Mouse (Mus musculus): ENCODE data around the gene Tspan4. TPM values are rescaled to one million over a fixed set of nuclear protein-coding genes. Genes with fewer than 3 reads are reported as not detected.

Gene Tspan4
- polyA plus RNA-seq, 1 experiment from 2014 or later: 24.8 TPM

GRCm38 (mm10) chr7:141480842-141481497 lies 5.9 kb downstream of the Tspan4 start:
- Histone ChIP-seq H3K4me1 (replicated peaks) (peaks cover 49% of the 10 kb centered on the region), H3K36me3 (no peaks in the 10 kb centered on the region), H3K9ac (replicated peaks) (no peak overlapping the region), H3K4me3 (replicated peaks) (peak overlapping the region; percentile 61; the same call in 1 of the 2 replicates), H3K9me3 (no peaks in the 10 kb centered on the region), H3K4me2 (peak overlapping the region; percentile 96), H3K27ac (no peak overlapping the region), H3K27me3 (peaks cover 42% of the 10 kb centered on the region)
- ATAC-seq (ENCODE audit: insufficient number of reproducible peaks, insufficient read depth, low FRiP score, low TSS enrichment, low read depth): no peak; the same call in 1 of the 2 replicates
- 12% methylated on average over 10 of the region's 10 CpGs for WGBS

- Histone ChIP-seq H3K27ac (no peak overlapping the region), H3K9me3 (no peaks in the 10 kb centered on the region), H3K27me3 (peaks cover 42% of the 10 kb centered on the region), H3K4me3 (replicated peaks) (peak overlapping the region; percentile 61), H3K4me2 (peak overlapping the region; percentile 96), H3K4me1 (replicated peaks) (peaks cover 41% of the 10 kb centered on the region), H3K9ac (replicated peaks) (peak overlapping the region; percentile 60), H3K36me3 (no peaks in the 10 kb centered on the region)
- 1% methylated on average over 79 of the region's 81 CpGs for WGBS
- ATAC-seq (ENCODE audit: insufficient number of reproducible peaks, insufficient read depth, low FRiP score, low TSS enrichment, low read depth): 0 out of 2 replicates have a peak, but pooled peaks have one; percentile 4
Measured at GRCm38 (mm10) chr7:141481498-141482401, 6.7 kb downstream of the Tspan4 start.

- peak overlapping the region; percentile 96 for H3K4me2 ChIP-seq
- no peaks in the 10 kb centered on the region for H3K9me3 ChIP-seq
- H3K27ac ChIP-seq: no peak overlapping the region
- ATAC-seq (ENCODE audit: insufficient number of reproducible peaks, insufficient read depth, low FRiP score, low TSS enrichment, low read depth): no peak
- H3K27me3 ChIP-seq: peaks cover 42% of the 10 kb centered on the region
- 5% methylated on average over 11 of the region's 11 CpGs for WGBS
- peak overlapping the region; percentile 60 for H3K9ac ChIP-seq (replicated peaks)
- peaks cover 33% of the 10 kb centered on the region for H3K4me1 ChIP-seq (replicated peaks)
- H3K4me3 ChIP-seq (replicated peaks): peak overlapping the region; percentile 61
- no peaks in the 10 kb centered on the region for H3K36me3 ChIP-seq
Measured at GRCm38 (mm10) chr7:141482531-141483024, 7.5 kb downstream of the Tspan4 start.

- ATAC-seq (ENCODE audit: insufficient number of reproducible peaks, insufficient read depth, low FRiP score, low TSS enrichment, low read depth): no peak
- Histone ChIP-seq H3K9ac (replicated peaks) (no peak overlapping the region), H3K27me3 (peaks cover 42% of the 10 kb centered on the region), H3K4me1 (replicated peaks) (peaks cover 26% of the 10 kb centered on the region), H3K4me2 (peak overlapping the region; percentile 96; the same call in 1 of the 2 replicates), H3K9me3 (no peaks in the 10 kb centered on the region), H3K27ac (no peak overlapping the region), H3K36me3 (no peaks in the 10 kb centered on the region), H3K4me3 (replicated peaks) (no peak overlapping the region)
- 72% methylated on average over 6 of the region's 6 CpGs for WGBS
Measured at GRCm38 (mm10) chr7:141483114-141483653, 8.1 kb downstream of the Tspan4 start.

GRCm38 (mm10) chr7:141484186-141485120 lies 9.4 kb downstream of the Tspan4 start:
- Histone ChIP-seq H3K4me2 (no peak overlapping the region), H3K4me3 (replicated peaks) (no peak overlapping the region), H3K9ac (replicated peaks) (no peak overlapping the region), H3K27ac (no peak overlapping the region), H3K27me3 (peaks cover 42% of the 10 kb centered on the region), H3K4me1 (replicated peaks) (peaks cover 23% of the 10 kb centered on the region), H3K36me3 (no peaks in the 10 kb centered on the region), H3K9me3 (no peaks in the 10 kb centered on the region)
- no peak for ATAC-seq (ENCODE audit: insufficient number of reproducible peaks, insufficient read depth, low FRiP score, low TSS enrichment, low read depth)
- WGBS: 61% methylated on average over 5 of the region's 5 CpGs

GRCm38 (mm10) chr7:141485186-141485585 lies 10.1 kb downstream of the Tspan4 start:
- Histone ChIP-seq H3K9me3 (no peaks in the 10 kb centered on the region), H3K9ac (replicated peaks) (no peak overlapping the region), H3K27ac (no peak overlapping the region), H3K4me3 (replicated peaks) (no peak overlapping the region), H3K27me3 (peaks cover 41% of the 10 kb centered on the region), H3K36me3 (no peaks in the 10 kb centered on the region), H3K4me2 (no peak overlapping the region), H3K4me1 (replicated peaks) (peaks cover 23% of the 10 kb centered on the region)
- WGBS: 64% methylated on average over 2 of the region's 2 CpGs
- no peak for ATAC-seq (ENCODE audit: insufficient number of reproducible peaks, insufficient read depth, low FRiP score, low TSS enrichment, low read depth)

GRCm38 (mm10) chr7:141485606-141486005 lies 10.6 kb downstream of the Tspan4 start:
- Histone ChIP-seq H3K27ac (no peak overlapping the region), H3K4me3 (replicated peaks) (no peak overlapping the region), H3K9ac (replicated peaks) (no peak overlapping the region), H3K4me2 (no peak overlapping the region), H3K27me3 (peaks cover 39% of the 10 kb centered on the region), H3K36me3 (0 out of 2 replicates have a peak, but pooled peaks cover under 1% of the 10 kb centered on the region), H3K4me1 (replicated peaks) (peaks cover 23% of the 10 kb centered on the region), H3K9me3 (no peaks in the 10 kb centered on the region)
- no peak for ATAC-seq (ENCODE audit: insufficient number of reproducible peaks, insufficient read depth, low FRiP score, low TSS enrichment, low read depth)
- 89% methylated on average over 2 of the region's 2 CpGs for WGBS

- no peaks in the 10 kb centered on the region for H3K9me3 ChIP-seq
- WGBS: 96% methylated on average over 1 of the region's 1 CpGs
- H3K27ac ChIP-seq: no peak overlapping the region
- H3K9ac ChIP-seq (replicated peaks): no peak overlapping the region
- H3K4me3 ChIP-seq (replicated peaks): no peak overlapping the region
- H3K27me3 ChIP-seq: peaks cover 36% of the 10 kb centered on the region
- ATAC-seq (ENCODE audit: insufficient number of reproducible peaks, insufficient read depth, low FRiP score, low TSS enrichment, low read depth): no peak
- H3K4me2 ChIP-seq: no peak overlapping the region
- H3K36me3 ChIP-seq: 0 out of 2 replicates have a peak, but pooled peaks cover 7% of the 10 kb centered on the region
- peaks cover 18% of the 10 kb centered on the region for H3K4me1 ChIP-seq (replicated peaks)
Measured at GRCm38 (mm10) chr7:141486239-141486638, 11.2 kb downstream of the Tspan4 start.

GRCm38 (mm10) chr7:141487141-141487540 lies 12.1 kb downstream of the Tspan4 start:
- Histone ChIP-seq H3K9me3 (no peaks in the 10 kb centered on the region), H3K9ac (replicated peaks) (no peak overlapping the region), H3K27ac (no peak overlapping the region), H3K36me3 (peaks cover 15% of the 10 kb centered on the region; the same call in 1 of the 2 replicates), H3K4me1 (replicated peaks) (peaks cover 9% of the 10 kb centered on the region), H3K4me3 (replicated peaks) (no peak overlapping the region), H3K4me2 (no peak overlapping the region), H3K27me3 (peaks cover 27% of the 10 kb centered on the region)
- no peak for ATAC-seq (ENCODE audit: insufficient number of reproducible peaks, insufficient read depth, low FRiP score, low TSS enrichment, low read depth)
- 75% methylated on average over 7 of the region's 7 CpGs for WGBS

GRCm38 (mm10) chr7:141491151-141491550 lies 16.1 kb downstream of the Tspan4 start:
- no peak overlapping the region for H3K4me3 ChIP-seq (replicated peaks)
- WGBS: 86% methylated on average over 2 of the region's 2 CpGs

More at GRCm38 (mm10) chr7:141491151-141491550, 16.1 kb downstream of the Tspan4 start:
- Histone ChIP-seq H3K4me1 (replicated peaks) (no peaks in the 10 kb centered on the region), H3K27me3 (no peaks in the 10 kb centered on the region), H3K9ac (replicated peaks) (no peak overlapping the region), H3K9me3 (no peaks in the 10 kb centered on the region), H3K4me2 (no peak overlapping the region), H3K27ac (no peak overlapping the region), H3K36me3 (peaks cover 37% of the 10 kb centered on the region; the same call in 1 of the 2 replicates)
- ATAC-seq (ENCODE audit: insufficient number of reproducible peaks, insufficient read depth, low FRiP score, low TSS enrichment, low read depth): no peak
